Mouse (Mus musculus) cortical plate, adult 2 months (tissue): Measurements from ENCODE around the gene Hspa12b. TPM values are rescaled to one million over a fixed set of nuclear protein-coding genes. Genes with fewer than 3 reads are reported as not detected.
A peak's percentile ranks its signal among the peaks of the same experiment; 100 is the strongest.

ENCODE experiments used
- H3K27ac ChIP-seq: fragments of 200-500 bp; 2 replicates; pipeline ENCODE4 v1.5.1; 2012; ENCODE audit warnings: low read length, control low read depth, inconsistent platforms; ENCODE audit not compliant: insufficient read depth
- H3K4me1 ChIP-seq: fragments of 200-500 bp; 2 replicates; pipeline ENCODE4 v1.6.1; 2011; ENCODE audit warnings: low read length; ENCODE audit not compliant: control insufficient read depth, insufficient read depth
- H3K4me3 ChIP-seq: fragments of 200-500 bp; 2 replicates; pipeline ENCODE4 v1.5.1; 2011; ENCODE audit warnings: mild to moderate bottlenecking, low read length, control low read depth; ENCODE audit not compliant: insufficient read depth
- CTCF ChIP-seq: fragments of 200-500 bp; IDR thresholded peaks from 2 replicates; pipeline ENCODE4 v1.5.1; 2011; ENCODE audit warnings: mild to moderate bottlenecking, control low read depth, low read length; ENCODE audit not compliant: insufficient read depth; ENCODE audit errors: extremely low read depth
- POLR2A ChIP-seq: fragments of 200-500 bp; IDR thresholded peaks from 2 replicates; pipeline ENCODE4 v1.6.1; 2011; ENCODE audit warnings: mild to moderate bottlenecking, low read length, control low read depth; ENCODE audit not compliant: insufficient read depth; ENCODE audit errors: extremely low read depth
- polyA plus RNA-seq: library from polyadenylated mRNA; depleted of rRNA; stranded (reverse); fragments of >200 nt; gene quantifications from 2 replicates; pipeline ENCODE4 v1.2.3, GENCODE M21; 2012

Hspa12b gene
- polyA plus RNA-seq, 1 experiment: 10.5 TPM

- H3K4me1 ChIP-seq: no peaks in the 10 kb centered on the region
- H3K27ac ChIP-seq: 0 out of 2 replicates have a peak overlapping the region, but pooled peaks have one; percentile 11
- no peak overlapping the region for H3K4me3 ChIP-seq
- TF ChIP-seq POLR2A (no peak), CTCF (no peak)
Observed at GRCm38 (mm10) chr2:131135521-131136139, 8.6 kb downstream of the Hspa12b start.

GRCm38 (mm10) chr2:131138296-131138695, 11.2 kb downstream of the Hspa12b start:
- Histone ChIP-seq H3K27ac (no peak overlapping the region), H3K4me1 (no peaks in the 10 kb centered on the region), H3K4me3 (no peak overlapping the region)
- TF ChIP-seq POLR2A: no peak
- no peak for TF ChIP-seq CTCF

DNA sequence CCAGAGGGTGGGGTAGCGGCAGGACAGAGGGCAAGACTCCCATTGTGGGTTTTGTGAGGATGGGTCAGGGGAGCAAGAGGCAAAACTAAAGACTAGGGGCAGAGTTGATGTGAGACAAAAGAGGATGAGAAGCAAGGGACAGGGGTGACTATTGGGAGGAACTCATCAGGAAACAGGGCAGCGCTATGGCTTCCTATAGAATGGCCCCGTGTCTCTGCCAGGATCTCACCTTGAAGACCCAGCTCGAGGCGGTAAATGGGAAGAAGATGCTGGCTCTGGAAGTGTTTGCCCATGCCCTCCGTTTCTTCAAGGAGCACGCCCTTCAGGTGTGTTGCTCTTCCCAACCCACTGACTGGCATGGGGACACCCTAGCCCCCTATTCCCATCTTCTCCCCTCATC, 11.7 kb downstream of the Hspa12b start:
- Histone ChIP-seq H3K4me3 (no peak overlapping the region), H3K4me1 (no peaks in the 10 kb centered on the region)
- no peak for TF ChIP-seq CTCF
- no peak for TF ChIP-seq POLR2A

DNA sequence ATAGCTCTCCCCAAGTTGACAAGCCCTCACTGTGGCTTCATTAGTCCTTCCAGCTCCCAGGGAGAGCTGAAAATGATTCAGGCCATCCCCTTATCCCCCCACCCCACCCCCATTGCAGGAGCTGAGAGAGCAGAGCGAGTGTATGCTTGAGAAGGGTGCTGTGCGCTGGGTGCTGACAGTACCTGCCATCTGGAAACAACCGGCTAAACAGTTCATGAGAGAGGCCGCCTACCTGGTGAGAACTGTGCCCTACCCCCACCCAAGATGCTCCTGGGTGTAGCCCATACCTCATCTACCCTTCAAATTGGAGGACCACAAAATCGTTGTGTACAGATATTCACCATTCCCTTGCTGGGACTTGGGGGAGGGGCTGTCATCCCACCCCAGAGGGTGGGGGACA, 12.2 kb downstream of the Hspa12b start:
- no peak overlapping the region for H3K27ac ChIP-seq
- TF ChIP-seq CTCF (no peak), POLR2A (no peak)
- no peak overlapping the region for H3K4me3 ChIP-seq
- no peaks in the 10 kb centered on the region for H3K4me1 ChIP-seq

More for the DNA sequence above, 11.7 kb downstream of the Hspa12b start:
- H3K27ac ChIP-seq: no peak overlapping the region

DNA sequence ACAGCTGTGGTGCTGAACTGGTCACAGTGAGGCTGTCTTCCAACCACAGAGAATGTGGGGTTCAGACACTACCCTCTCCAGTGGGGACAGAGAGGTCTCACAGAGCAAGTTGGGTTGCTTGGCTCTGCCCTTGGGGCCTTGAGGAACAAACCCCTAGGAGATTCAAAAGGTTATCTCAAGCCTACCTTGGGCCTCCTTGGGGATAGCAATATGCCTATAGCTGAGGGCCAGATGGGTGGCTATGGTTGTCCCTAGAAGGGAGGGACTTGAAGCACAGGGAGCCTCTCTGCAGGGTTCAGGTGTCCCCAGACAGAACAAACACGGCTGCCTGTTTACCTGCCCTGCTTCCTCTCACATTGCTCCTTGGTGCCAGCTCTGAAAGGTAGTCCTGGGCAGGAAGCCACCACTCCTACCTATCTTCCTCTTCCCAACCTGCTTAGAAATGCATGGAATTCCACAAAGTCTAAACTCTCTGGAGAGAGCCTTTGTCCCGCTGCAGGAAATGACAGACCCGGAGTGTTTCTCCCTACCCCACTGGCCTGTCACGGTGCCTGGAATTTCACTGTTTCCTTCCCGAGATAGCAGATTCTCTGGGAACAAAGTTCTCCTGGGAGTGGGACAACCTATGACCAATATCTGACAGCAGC, 12.9 kb downstream of the Hspa12b start:
- H3K4me3 ChIP-seq: no peak overlapping the region
- TF ChIP-seq POLR2A: no peak
- no peaks in the 10 kb centered on the region for H3K4me1 ChIP-seq
- no peak overlapping the region for H3K27ac ChIP-seq

- Histone ChIP-seq H3K4me1 (no peaks in the 10 kb centered on the region), H3K4me3 (no peak overlapping the region), H3K27ac (0 out of 2 replicates have a peak overlapping the region, but pooled peaks have one; percentile 83)
- TF ChIP-seq POLR2A (no peak), CTCF (no peak)
Observed at GRCm38 (mm10) chr2:131140533-131140905, 13.4 kb downstream of the Hspa12b start.

DNA sequence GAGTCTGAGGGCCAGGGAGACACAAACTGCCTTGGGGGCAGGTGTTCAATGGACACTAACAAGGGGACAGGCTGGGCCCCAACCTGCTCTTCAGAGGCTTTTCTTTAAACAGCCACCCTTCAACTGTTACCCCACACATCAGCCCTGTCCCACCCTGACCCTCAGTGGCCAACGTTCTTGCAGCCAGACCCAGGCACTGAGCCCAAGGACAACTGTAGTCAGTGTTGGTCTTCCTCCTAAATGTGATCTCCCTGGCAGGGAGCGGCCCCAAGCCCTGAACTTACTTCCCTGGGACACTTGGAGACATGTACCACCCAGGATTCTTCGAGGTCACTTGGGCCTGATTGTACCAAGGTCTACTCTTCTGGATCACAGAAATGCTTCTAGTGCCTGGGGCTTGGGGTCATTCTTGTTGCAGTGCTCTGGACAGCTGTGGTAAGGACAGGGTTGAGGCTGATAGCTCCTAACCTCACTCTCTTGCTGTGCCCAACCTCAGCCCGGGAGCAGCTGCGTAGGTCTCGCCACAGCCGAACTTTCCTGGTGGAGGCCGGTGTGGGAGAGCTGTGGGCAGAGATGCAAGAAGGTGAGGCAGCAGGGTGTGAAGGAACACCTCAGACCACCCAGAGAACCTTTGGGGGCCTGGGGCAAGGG, 14.4 kb downstream of the Hspa12b start:
- H3K4me3 ChIP-seq: no peak overlapping the region
- H3K27ac ChIP-seq: no peak overlapping the region
- no peaks in the 10 kb centered on the region for H3K4me1 ChIP-seq
- TF ChIP-seq POLR2A (no peak), CTCF (no peak)

GRCm38 (mm10) chr2:131142592-131142991, 15.5 kb downstream of the Hspa12b start:
- TF ChIP-seq CTCF: peak; percentile 50
- TF ChIP-seq POLR2A: no peak
- Histone ChIP-seq H3K4me1 (no peaks in the 10 kb centered on the region), H3K27ac (no peak overlapping the region), H3K4me3 (no peak overlapping the region)

DNA sequence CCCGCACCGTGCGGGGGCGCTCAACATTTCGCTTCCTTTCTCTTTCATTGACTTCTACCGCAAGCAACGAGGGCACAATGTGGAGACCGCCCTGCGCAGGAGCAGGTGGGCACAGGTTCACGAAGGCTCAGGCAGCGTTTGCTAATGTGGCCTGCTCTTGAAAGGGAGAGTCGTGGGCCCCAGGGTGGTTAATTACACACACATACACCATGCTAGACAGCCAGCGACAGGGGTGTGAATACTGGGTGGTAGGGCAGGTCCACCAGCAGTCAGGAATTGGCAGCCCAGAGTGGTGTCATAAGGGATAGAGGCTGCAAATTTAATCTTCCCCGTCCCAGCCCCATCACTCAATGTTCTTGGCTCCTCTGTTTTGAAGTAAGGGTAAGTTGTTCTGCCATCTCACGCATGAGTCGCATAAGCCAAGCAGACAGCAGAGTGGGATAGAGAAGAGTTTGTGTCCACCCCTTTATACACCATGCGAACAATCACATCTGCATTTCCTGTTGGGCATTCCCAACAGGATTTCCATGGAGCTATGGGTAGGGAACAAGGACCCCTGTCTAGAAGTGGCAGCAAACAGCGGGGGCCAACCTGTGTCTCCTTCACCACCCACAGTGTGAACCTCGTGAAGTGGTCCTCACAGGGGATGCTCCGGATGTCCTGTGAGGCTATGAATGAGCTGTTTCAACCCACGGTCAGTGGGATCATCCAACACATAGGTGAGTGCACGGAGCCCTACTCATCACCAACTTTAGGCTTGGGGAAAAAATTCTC, 16.1 kb downstream of the Hspa12b start:
- Histone ChIP-seq H3K4me3 (no peak overlapping the region), H3K4me1 (no peaks in the 10 kb centered on the region), H3K27ac (no peak overlapping the region)
- no peak for TF ChIP-seq POLR2A
- no peak for TF ChIP-seq CTCF

DNA sequence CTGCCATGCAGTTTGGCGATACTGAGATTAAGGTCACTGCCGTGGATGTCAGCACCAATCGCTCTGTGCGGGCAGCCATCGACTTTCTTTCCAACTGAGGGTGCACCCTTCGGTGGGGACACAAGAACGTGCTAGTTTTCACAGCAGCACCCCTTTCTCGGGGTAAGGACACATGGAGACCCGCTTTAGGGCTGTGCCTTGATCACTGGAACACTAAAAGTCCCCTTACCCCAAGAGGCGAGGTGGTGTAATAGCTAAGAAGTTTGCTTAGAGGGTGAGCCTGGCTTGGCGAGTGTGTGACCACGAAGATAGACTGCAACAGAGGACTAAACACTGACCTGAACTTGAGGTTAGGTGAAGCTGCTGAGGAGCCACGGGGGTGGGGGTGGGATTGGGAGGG, 18.0 kb downstream of the Hspa12b start:
- Histone ChIP-seq H3K27ac (no peak overlapping the region), H3K4me1 (no peaks in the 10 kb centered on the region), H3K4me3 (no peak overlapping the region)
- TF ChIP-seq CTCF (no peak), POLR2A (no peak)
